Mouse (Mus musculus) ES-E14 (cell line): ENCODE results near the gene Arf3. TPM values are rescaled to one million over a fixed set of nuclear protein-coding genes. Genes with fewer than 3 reads are reported as not detected.

Experiments used
- DNase-seq: peaks from one replicate; pipeline ENCODE4 v3.0.0-alpha.2; 2013; ENCODE audit warnings: low read depth, low spot score
- H3K27ac ChIP-seq: 2 replicates; pipeline ENCODE4 v1.5.1; 2012; ENCODE audit warnings: low read depth, mild to moderate bottlenecking, low read length, moderate library complexity, mixed read lengths; ENCODE audit not compliant: poor library complexity, insufficient read depth, severe bottlenecking
- H3K36me3 ChIP-seq: 2 replicates; pipeline ENCODE4 v1.6.1; 2012; ENCODE audit warnings: mild to moderate bottlenecking, low read length, moderate library complexity, mixed read lengths; ENCODE audit not compliant: control insufficient read depth, poor library complexity, insufficient read depth, severe bottlenecking
- H3K4me1 ChIP-seq, 2 experiments: fragments of 150-350 bp in 1 of 2; sonication (generic) in 1 of 2; 2 replicates each; pipeline ENCODE4 v1.6.1; 2012; ENCODE audit warnings: low read length in 2 of 2, mild to moderate bottlenecking in 1 of 2, mixed read lengths in 1 of 2; ENCODE audit not compliant: control insufficient read depth in 2 of 2, insufficient read depth in 2 of 2, poor library complexity in 1 of 2
- H3K4me3 ChIP-seq, 2 experiments: fragments of 150-350 bp in 1 of 2; sonication (generic) in 1 of 2; 2 replicates each; pipeline ENCODE4 v1.5.1; 2012; ENCODE audit warnings: low read length in 2 of 2, low read depth in 1 of 2, mild to moderate bottlenecking in 1 of 2, mixed read lengths in 1 of 2; ENCODE audit not compliant: insufficient read depth in 1 of 2, poor library complexity in 1 of 2, severe bottlenecking in 1 of 2
- H3K9ac ChIP-seq: 2 replicates; pipeline ENCODE4 v1.6.1; 2012; ENCODE audit warnings: low read depth, mild to moderate bottlenecking, low read length, mixed read lengths; ENCODE audit not compliant: poor library complexity, insufficient read depth, severe bottlenecking
- H3K9me3 ChIP-seq: fragments of 150-350 bp; sonication (generic); 2 replicates; pipeline ENCODE4 v1.6.1; 2012; ENCODE audit warnings: low read depth, mild to moderate bottlenecking, low read length; ENCODE audit not compliant: control insufficient read depth, insufficient read depth
- CHD2 ChIP-seq: IDR thresholded peaks from 2 replicates; pipeline ENCODE4 v1.6.1; 2014; ENCODE audit warnings: mild to moderate bottlenecking, low read depth, low read length, inconsistent platforms
- HCFC1 ChIP-seq: IDR thresholded peaks from 2 replicates; pipeline ENCODE4 v1.6.1; 2012; ENCODE audit warnings: low read length, inconsistent platforms, borderline replicate concordance; ENCODE audit not compliant: insufficient read depth
- MAFK ChIP-seq: IDR thresholded peaks from 2 replicates; pipeline ENCODE4 v1.6.1; 2014; ENCODE audit warnings: mild to moderate bottlenecking, low read depth, low read length, inconsistent platforms; ENCODE audit not compliant: insufficient read depth
- ZC3H11A ChIP-seq: IDR thresholded peaks from 2 replicates; pipeline ENCODE4 v1.6.1; 2012; ENCODE audit warnings: low read depth, mild to moderate bottlenecking, inconsistent platforms, low read length, borderline replicate concordance
- ZNF384 ChIP-seq: IDR thresholded peaks from 2 replicates; pipeline ENCODE4 v1.6.1; 2012; ENCODE audit warnings: low read depth, low read length, inconsistent platforms
- in situ Hi-C, 2 experiments: fragments of 600-800 bp; cut with MboI; formaldehyde crosslinking; loops; one replicate each; pipeline ENCODE4 v1.15.1; 2025; ENCODE audit warnings: low sequenced_read_pairs in 2 of 2, inconsistent platforms in 1 of 2; ENCODE audit not compliant: unreplicated experiment in 2 of 2
- total RNA-seq: library from RNA; depleted of rRNA; stranded (reverse); fragments of 300-350 nt; gene quantifications from 2 replicates; pipeline ENCODE4 v1.2.3, GENCODE M21; 2012; rRNA removed

Arf3 gene
- total RNA-seq, 1 experiment, result 41.2 TPM

DNA sequence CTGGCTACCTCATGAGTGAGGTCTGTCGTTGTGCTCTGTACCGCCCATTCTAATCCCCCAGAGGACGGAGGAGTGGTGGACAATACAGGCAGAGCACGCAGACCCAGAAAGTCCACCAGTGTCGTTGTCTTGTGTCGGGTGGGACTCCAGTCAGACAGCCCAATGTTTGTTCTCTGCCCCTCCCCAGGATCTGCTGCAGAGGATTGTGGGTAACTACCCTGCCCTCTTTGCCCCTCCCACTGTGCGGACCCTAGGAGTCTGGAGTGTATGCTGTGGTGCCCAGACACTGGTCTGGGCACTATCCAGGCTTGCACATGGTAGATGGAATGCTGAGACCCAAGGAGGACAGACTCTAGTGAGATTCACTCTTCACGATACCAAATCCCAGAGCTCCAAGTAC lies 66.8 kb downstream of the Arf3 start:
- Histone ChIP-seq H3K4me3 (peak overlapping the region; percentile 41 to 48; a peak in 3 of 4 replicates), H3K4me1 (peaks cover 0 to 12% of the 10 kb centered on the region in 2 experiments; a peak in 2 of 4 replicates), H3K9ac (peak overlapping the region; percentile 50; the same call in 1 of the 2 replicates), H3K9me3 (no peaks in the 10 kb centered on the region), H3K27ac (no peak overlapping the region), H3K36me3 (no peaks in the 10 kb centered on the region)
- peak; percentile 41 for DNase-seq
- TF ChIP-seq MAFK, result no peak
- no peak for TF ChIP-seq ZNF384
- in situ Hi-C loops, result no loop called here

DNA sequence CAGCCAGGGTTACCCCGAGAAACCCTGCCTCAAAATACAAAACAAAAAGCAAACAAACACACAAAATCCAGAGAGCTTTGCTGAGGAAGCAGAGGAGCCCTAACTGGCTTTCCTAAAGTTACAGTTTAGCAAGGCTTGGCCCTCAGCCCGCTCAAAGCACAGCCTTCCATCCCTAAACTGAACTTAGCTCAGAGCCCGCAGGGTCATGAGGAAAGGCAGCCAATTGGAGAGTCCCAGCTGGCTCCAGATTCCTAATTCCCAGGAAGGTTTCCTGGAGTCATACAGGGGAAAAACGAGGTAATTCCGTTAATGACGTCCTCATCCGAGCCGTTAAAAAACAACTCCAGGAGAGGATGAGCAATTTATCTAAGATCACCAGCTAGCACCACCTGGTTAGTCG lies 67.3 kb downstream of the Arf3 start:
- in situ Hi-C loops, result no loop called here
- DNase-seq, result no peak
- TF ChIP-seq HCFC1, result no peak
- no peak for TF ChIP-seq MAFK
- TF ChIP-seq ZC3H11A, result no peak
- TF ChIP-seq ZNF384, result no peak
- TF ChIP-seq CHD2, result no peak
- peak overlapping the region; percentile 50; the same call in 1 of the 2 replicates for H3K9ac ChIP-seq
- H3K4me3 ChIP-seq, result peak overlapping the region; percentile 41 to 48; a peak in 3 of 4 replicates
- H3K9me3 ChIP-seq, result no peaks in the 10 kb centered on the region
- H3K4me1 ChIP-seq, result peaks cover 0 to 12% of the 10 kb centered on the region in 2 experiments; a peak in 2 of 4 replicates
- H3K27ac ChIP-seq, result no peak overlapping the region
- no peaks in the 10 kb centered on the region for H3K36me3 ChIP-seq

- Histone ChIP-seq H3K27ac (no peak overlapping the region), H3K9ac (no peak overlapping the region), H3K36me3 (no peaks in the 10 kb centered on the region), H3K4me1 (peaks cover 0 to 12% of the 10 kb centered on the region in 2 experiments; a peak in 2 of 4 replicates), H3K4me3 (no peak overlapping the region), H3K9me3 (no peaks in the 10 kb centered on the region)
- no peak for DNase-seq
- TF ChIP-seq HCFC1, result no peak
- in situ Hi-C loops, result no loop called here
These were observed 70.8 kb downstream of the Arf3 start for GRCm38 (mm10) chr15:98692171-98692715.

DNA sequence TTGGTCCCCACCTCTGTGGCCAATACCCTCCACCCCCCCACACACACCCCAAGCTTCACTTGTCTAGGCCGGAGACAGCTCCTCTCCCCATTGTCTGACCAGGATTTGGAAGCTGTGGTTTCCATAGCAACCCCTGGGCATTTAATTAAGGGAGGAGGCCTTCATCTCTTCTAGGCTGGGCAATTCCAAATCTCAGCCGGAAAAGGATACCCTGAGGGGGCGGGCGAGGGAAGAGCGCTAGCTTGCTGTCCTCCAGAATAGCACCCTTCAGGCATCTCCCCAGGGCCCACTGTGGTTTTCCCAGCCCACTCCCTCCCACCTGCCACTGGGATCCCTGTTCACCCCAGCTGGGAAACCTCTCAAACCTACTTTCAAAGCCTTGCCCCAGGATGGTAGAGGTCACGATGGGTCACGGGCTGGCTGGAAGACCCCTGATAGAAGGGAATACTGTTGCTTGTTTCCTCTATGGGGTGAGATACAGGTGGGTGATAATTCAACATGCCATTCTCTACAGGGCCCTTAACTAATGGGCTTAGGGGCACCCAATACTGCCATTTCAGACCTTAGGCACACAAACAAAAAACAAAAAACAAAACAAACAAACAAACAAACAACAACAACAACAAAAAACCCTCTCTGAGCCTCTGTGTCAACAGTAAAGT lies 71.4 kb downstream of the Arf3 start:
- no peak overlapping the region for H3K27ac ChIP-seq
- DNase-seq, result peak; percentile 28

GRCm38 (mm10) chr15:98689682-98690081 lies 73.3 kb downstream of the Arf3 start:
- no peak for DNase-seq
- TF ChIP-seq ZC3H11A (no peak), MAFK (no peak), CHD2 (no peak), HCFC1 (no peak), ZNF384 (no peak)
- Histone ChIP-seq H3K27ac (no peak overlapping the region), H3K9ac (no peak overlapping the region), H3K4me3 (no peak overlapping the region), H3K9me3 (no peaks in the 10 kb centered on the region), H3K36me3 (no peaks in the 10 kb centered on the region), H3K4me1 (peaks cover 0 to 6% of the 10 kb centered on the region in 2 experiments; a peak in 2 of 4 replicates)
- in situ Hi-C loops, result no loop called here

More for the DNA sequence above, 71.4 kb downstream of the Arf3 start:
- Histone ChIP-seq H3K9ac (no peak overlapping the region), H3K4me1 (peaks cover 0 to 11% of the 10 kb centered on the region in 2 experiments; a peak in 2 of 4 replicates), H3K4me3 (no peak overlapping the region), H3K36me3 (no peaks in the 10 kb centered on the region), H3K9me3 (no peaks in the 10 kb centered on the region)
- in situ Hi-C loops, result no loop called here
- TF ChIP-seq CHD2, result no peak

Other genes with a start within 250 kb of the Arf3 start
- gene Kansl2, start 228.9 kb downstream of the Arf3 start, total RNA-seq, result 95.0 and 111 TPM in 2 replicates
- gene Ccnt1, start 192.3 kb downstream of the Arf3 start, total RNA-seq, result 53.1 and 59.1 TPM in 2 replicates
- gene 4930415O20Rik, start 192.2 kb downstream of the Arf3 start, total RNA-seq, result not detected in 2 replicates
- 9.0 and 15.3 TPM in 2 replicates for gene Adcy6, start 153.1 kb downstream of the Arf3 start, total RNA-seq
- 27.3 and 32.0 TPM in 2 replicates for gene Cacnb3, start 132.4 kb downstream of the Arf3 start, total RNA-seq
- gene Ddx23, start 100.3 kb downstream of the Arf3 start, total RNA-seq, result 147 and 151 TPM in 2 replicates
- 5.7 and 7.6 TPM in 2 replicates for gene Rnd1, start 85.8 kb downstream of the Arf3 start, total RNA-seq
- 0.26 and 0.76 TPM in 2 replicates for gene Ccdc65, start 55.0 kb downstream of the Arf3 start, total RNA-seq
- 105 and 119 TPM in 2 replicates for gene Fkbp11, start 35.0 kb downstream of the Arf3 start, total RNA-seq
- gene Wnt10b, start 14.9 kb upstream of the Arf3 start, total RNA-seq, result 1.1 and 1.3 TPM in 2 replicates
- not detected in 2 replicates for gene Wnt1, start 26.6 kb upstream of the Arf3 start, total RNA-seq
- gene Ddn, start 46.3 kb upstream of the Arf3 start, total RNA-seq, result 0.11 and 0.22 TPM in 2 replicates
- 36.6 and 54.7 TPM in 2 replicates for gene Prkag1, start 68.3 kb upstream of the Arf3 start, total RNA-seq
- gene Kmt2d, start 108.0 kb upstream of the Arf3 start, total RNA-seq, result 30.7 and 35.9 TPM in 2 replicates
- gene Rhebl1, start 131.3 kb upstream of the Arf3 start, total RNA-seq, result 43.6 and 48.2 TPM in 2 replicates
- gene Dhh, start 135.3 kb upstream of the Arf3 start, total RNA-seq, result 1.0 and 1.2 TPM in 2 replicates
- 55.1 and 73.3 TPM in 2 replicates for gene Lmbr1l, start 155.0 kb upstream of the Arf3 start, total RNA-seq
- gene Tuba1b, start 171.4 kb upstream of the Arf3 start, total RNA-seq, result 1,092 and 1,539 TPM in 2 replicates
- not detected in 2 replicates for gene Gm49450, start 190.3 kb upstream of the Arf3 start, total RNA-seq
- 595 and 862 TPM in 2 replicates for gene Tuba1a, start 190.5 kb upstream of the Arf3 start, total RNA-seq